Mouse (Mus musculus) kidney, postnatal 14 days (tissue): ENCODE measurements around the gene Vmn1r62.
"Not testable (repeated sequence)": the region's sequence is repeated elsewhere in the genome, so short reads cannot be mapped to it uniquely, and the experiment has no call there.

ENCODE experiments used
- DNase-seq: peaks from one replicate; pipeline ENCODE4 v3.0.0; 2022; ENCODE audit warnings: mixed read lengths

Gene Vmn1r62

DNA sequence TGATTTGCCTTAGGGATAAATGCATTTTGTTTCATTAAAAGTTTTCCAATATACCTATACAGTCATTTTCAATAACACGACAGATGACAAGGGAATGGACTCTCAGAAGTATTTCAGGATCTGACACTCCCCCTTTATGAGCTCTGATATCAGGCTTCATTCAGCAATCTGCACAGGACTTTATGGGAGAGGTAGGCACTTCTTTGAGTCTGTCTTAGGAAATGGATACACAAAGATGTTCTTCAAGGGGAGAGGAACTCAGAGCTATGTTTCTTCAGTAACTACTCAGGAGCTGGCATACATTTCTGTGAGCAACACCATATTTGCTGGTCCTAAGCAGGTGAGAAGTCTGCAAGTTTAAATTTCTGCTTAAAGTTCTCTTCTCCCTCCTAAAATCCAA, at the start of gene Vmn1r62:
TSS of gene Vmn1r62 (plus strand) at position 301 of the 400 bp plus-strand sequence.
- not testable (repeated sequence) for DNase-seq
